Mouse (Mus musculus) heart, postnatal 36 days (tissue): ENCODE measurements around the gene Rint1. TPM values are rescaled to one million over a fixed set of nuclear protein-coding genes. Genes with fewer than 3 reads are reported as not detected.
A peak's percentile ranks its signal among the peaks of the same experiment; 100 is the strongest.

ENCODE experiments used
- DNase-seq, 2 experiments: peaks; one replicate each; pipeline ENCODE4 v3.0.0; 2021 to 2022
- intact Hi-C: fragments of 180-260 bp; cut with DNase I; formaldehyde crosslinking; loops from one replicate; pipeline ENCODE4 v1.15.1; 2025
- total RNA-seq, 2 experiments: library from RNA; stranded (reverse); gene quantifications; 2 replicates each; pipeline ENCODE4 v1.2.3; 2021

Rint1 gene
- 10 to 100 TPM; 12.4 to 13.7 TPM for total RNA-seq

DNA sequence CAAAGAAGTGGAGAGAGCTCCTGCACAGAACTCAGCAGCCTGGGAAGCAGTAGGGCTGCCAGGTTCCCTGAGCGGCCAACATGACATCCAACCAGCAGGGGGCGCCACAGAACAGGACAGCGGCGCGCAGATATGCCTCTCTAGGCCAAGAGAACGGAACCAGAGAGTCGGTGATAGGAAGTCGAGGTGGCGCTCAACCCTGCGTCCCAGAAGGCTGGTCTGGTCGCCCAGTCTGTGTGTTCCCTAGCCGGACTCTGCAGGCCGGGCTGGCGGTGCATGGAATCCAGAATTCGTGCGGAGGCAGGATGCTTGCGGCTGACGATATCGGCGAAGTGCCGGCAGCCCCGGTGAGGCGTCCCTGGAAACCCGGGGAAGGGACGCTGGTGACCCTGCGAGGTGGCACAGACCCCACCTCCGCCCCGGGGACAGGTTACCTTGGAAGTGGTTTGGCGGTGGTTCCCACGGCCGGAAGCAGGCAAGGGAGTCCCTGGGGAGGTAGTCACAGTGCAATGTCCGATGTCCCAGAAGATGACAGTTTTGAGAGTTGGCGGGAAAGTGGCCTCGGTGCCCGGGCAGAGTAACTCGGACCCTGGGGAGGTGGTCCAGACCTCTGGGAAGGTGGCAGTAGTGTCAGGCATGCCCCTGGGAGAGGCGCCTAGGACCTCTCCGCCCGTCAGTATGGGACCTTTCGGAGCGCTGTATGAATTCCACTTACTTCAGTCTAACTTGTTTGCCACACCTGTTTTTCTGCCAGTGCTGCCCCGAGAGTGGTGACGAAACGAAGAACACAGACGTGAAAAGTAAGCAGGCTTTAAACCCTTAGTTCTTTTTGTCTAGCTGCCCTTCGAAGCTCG lies at the start of gene Rint1:
Rint1 (plus strand) TSS at position 176 of the 854 bp plus-strand sequence.
- intact Hi-C loops, result loop anchor here (10.0 kb wide), 1 partner anchor 1243 kb away; no protein-coding TSS in a partner anchor
- peak; percentile 97 to 99 for DNase-seq

DNA sequence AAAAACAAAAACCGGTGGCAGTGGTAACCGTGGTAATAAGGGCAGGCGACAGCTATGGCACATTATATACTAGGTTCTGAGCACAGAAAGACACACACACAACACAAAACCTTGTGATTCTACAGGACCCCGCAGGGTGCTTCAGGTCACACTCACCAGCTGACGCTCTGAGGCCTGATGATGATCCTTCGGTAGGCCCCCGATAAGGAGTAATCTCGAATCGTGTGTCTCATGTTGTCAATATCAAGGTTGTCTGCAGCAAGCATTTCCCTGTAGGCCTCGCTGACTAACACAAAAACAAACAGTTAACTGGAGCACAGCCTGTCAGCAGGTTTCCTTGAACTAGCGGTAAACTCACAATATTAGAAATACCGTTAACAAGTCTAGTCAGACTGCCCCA lies 44.2 kb upstream of the Rint1 start:
- intact Hi-C loops, result no loop called here

DNA sequence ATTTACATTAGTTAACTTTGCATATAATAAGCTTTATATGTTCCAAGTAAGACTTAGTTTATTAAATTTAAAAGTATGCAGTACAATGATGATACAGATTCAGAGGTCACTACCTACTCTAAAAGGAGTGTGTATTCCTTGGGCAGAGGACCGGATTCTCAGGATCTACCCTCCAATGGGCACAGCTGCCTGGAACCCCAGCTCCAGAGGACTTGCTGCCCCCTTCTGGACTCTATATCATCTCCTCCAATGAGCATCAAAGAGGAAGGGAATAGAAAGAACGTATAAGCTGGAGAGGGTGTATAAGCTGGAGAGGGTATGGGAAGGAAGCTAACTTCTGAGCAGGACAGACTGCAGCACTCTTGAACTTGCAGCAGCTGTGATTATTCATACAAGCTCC lies 37.6 kb upstream of the Rint1 start:
- DNase-seq, result no peak
- intact Hi-C loops, result loop anchor here (10.0 kb wide), 1 partner anchor 365 kb away; no protein-coding TSS in a partner anchor

More for the DNA sequence above, 44.2 kb upstream of the Rint1 start:
- no peak for DNase-seq

DNA sequence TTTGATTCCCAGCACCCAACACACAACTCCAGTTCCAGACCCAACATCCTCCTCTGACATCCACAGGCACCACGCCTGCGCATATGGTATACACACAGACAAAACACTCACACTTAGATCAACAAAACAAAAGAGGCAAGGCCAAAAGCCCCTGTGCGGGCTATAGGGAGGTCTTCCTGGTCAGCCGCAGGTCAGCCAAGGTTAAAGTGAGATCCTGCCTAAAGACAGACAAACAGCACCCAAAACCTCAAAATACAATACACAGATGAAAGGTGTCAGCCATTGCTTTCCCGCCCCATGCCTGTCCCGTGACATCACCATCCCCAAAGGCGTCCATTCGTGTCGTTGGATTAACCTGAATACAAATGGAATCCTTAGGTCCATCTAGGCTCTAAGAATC lies 31.9 kb upstream of the Rint1 start:
- intact Hi-C loops, result loop anchor here (5.0 to 10.0 kb wide), 2 partner anchors 83 to 371 kb away; no protein-coding TSS in a partner anchor

DNA sequence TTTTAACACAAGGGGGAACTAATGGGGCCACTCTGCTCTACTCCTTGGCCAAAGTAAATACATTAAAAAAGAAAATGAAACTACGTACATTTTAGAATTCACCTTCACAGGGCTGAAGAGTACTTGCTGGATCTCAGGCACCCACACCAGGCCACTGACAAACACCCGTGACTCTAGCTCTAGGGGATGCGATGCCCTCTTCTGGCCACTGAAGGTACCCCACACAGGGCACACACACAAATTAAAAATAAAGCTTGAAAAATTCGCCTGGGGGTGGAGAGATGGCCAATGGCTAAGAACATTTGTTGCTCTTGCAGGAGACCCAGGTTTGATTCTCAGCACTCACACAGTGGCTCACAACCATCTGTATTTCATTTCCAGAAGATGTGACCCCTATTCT lies 31.1 kb upstream of the Rint1 start:
- DNase-seq, result no peak
- intact Hi-C loops, result loop anchor here (5.0 to 10.0 kb wide), 2 partner anchors 84 to 372 kb away; no protein-coding TSS in a partner anchor

More for the DNA sequence above, 31.9 kb upstream of the Rint1 start:
- no peak for DNase-seq

DNA sequence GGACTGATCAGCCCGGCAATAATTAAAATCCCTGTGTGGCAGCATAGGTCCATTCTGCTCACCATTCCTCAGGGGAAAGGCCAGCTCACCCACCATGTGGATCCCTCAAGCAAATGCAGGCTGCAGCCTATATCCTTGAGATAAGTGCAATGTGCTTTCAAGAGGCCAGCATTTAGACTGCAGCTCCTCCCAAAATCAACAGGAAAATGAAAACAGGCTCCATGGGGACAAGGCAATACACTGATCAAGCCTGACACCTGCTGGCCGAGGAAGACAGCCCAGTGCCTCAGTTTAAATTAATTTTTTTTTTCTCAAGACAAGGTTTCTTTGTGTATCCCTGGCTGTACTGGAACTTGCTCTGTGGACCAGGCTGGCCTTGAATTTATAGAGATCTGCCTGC lies 28.9 kb upstream of the Rint1 start:
- peak; percentile 36 to 52 for DNase-seq
- intact Hi-C loops, result loop anchor here (5.0 to 10.0 kb wide), 2 partner anchors 86 to 374 kb away; no protein-coding TSS in a partner anchor

DNA sequence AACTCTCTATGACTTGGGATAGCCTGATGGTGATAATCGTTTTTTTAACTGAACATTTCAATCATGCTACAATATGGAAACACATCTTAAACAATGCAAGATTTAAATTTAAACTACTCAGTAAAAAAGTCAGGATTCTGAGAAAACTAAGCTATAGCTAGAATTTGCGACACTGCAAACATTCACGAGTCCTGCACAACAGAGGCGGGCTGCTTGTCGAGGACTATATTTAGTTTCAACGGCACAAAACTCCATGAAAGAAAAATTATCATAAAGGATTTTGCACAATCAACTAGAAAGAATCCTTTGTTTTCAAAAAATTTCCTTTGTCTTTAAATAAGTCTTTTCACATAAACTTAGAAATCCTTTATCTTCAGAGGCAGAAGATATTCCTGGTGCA lies 25.0 kb upstream of the Rint1 start:
- no peak for DNase-seq
- intact Hi-C loops, result no loop called here

DNA sequence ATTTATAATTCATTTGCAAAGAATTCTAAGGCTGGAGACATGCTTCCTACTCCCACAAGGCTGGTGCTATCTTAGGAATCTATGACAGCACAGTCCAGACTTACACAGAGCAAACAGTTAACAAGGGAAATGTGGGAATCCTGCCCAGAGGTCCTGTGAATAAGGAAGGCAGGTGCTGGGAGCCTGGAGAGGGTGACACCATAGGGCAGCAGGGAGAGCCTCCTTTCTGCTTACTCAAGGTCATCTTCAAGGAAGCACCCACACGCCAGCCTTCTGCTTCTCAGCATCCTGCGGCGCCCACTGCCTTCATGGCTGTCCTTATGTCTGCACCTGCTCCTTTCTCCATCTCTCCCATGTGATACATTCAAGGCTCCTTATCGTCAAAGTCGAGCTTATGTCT lies 23.0 kb upstream of the Rint1 start:
- intact Hi-C loops, result no loop called here
- DNase-seq, result no peak

DNA sequence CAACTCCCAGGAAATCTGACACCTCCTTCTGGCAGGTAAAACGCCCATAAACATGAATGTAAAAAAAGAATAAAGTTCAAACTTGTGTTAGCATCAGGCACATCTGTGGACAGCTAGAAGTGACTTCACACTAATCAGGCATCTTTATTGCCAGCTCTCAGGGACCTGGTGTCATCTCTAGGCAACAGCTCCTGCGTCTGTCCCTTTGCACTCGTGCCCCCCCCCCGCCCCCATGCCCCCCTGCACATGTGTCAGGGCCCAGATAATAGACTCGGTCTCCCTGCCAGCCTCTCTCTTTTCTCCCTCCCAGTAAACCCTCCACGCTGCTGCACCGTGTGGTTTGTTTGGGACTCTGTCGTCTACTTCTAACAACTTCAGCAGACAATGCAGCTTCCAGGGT lies 16.4 kb upstream of the Rint1 start:
- intact Hi-C loops, result no loop called here
- no peak for DNase-seq

DNA sequence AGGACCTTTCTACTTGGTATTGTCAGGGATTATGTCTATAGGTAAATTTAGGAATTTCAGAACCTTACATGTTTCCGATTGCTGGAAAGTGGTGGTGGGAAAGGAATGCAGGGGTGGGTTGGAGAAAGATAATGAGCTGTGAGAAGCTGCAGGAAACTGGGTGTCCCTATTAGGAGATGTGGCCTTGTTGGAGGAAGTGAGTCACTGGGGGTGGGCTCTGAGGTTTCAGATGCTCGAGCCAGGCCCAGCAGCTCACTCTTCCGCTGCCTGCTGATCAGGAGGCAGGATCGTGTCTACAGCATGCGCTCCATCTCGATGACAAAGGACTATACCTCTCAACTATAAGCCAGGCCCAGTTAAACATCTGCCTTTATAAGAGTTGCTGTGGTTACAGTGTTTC lies 13.3 kb upstream of the Rint1 start:
- no peak for DNase-seq
- intact Hi-C loops, result no loop called here

DNA sequence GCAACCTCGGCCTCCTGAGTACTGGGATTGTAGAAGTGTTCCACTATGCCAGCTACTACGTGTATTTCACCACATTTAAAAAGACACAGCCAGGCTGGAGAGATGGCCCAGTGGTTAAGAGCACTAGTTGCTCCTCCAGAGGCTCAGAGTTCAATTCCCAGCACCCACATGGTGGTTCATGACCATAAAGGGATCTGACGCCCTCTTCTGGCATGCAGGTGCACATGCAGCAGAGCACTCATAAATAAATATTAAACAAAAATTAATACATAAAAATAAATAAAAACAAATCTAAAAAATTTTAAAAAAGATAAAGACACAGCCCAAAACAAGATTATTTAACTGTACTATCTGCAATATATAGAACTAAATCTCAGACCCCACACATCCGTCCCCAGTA lies 7.0 kb upstream of the Rint1 start:
- intact Hi-C loops, result loop anchor here (10.0 kb wide), 1 partner anchor 1236 kb away; no protein-coding TSS in a partner anchor
- no peak for DNase-seq

DNA sequence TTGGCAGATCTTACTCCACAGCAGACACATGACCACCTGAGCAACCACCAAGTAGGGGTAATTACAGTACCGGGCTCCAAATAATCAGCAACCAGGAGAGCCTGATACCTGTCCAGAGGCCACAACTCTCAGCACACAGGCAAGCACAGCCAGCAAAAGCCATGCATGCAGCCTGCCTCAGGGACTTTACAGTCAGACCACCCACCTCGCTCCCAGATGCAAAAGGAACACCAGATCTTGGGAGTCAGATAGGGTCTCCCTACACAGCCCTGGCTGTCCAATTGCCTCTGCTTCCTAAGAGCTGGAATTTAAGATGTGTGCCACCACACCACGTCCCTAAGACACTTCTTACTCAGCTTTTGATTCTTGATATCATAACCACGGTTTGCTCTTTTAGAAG lies 6.3 kb upstream of the Rint1 start:
- no peak for DNase-seq
- intact Hi-C loops, result loop anchor here (10.0 kb wide), 1 partner anchor 1236 kb away; no protein-coding TSS in a partner anchor

DNA sequence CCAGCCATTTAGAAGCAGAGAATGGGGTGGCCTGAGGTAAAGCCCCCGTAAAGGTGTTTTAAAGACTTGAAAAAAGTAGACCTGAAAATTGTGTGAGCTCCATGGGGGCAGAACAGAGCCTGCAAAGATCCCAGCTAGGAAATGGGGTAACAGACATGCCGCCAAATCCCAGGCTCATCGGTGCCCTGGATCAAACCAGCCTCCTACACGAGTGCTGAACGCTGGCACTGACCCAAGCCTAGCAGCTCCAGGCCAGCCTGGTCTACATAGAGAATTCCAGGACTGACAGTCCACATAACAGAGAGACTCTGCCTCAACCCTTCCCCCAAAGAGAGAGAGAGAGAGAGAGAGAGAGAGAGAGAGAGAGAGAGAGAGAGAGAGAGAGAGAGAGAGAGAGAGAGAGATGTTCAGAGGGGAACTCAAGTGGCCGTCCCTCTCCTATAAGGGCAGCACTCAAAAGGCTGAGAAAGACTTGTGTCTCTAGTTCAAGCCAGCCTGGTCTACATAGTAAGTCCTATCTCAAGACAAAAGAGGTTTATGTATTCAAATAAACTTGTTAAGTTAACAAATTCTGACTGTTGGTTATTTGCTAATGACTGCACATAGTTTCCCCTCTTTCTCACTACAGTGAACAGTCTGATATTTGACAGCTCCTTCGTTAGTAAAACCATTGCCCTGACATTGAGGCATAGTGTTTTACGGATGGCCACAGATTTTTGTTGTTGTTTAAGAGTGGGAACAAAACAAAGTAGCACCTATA lies 5.3 kb upstream of the Rint1 start:
- DNase-seq, result no peak
- intact Hi-C loops, result loop anchor here (10.0 kb wide), 1 partner anchor 1237 kb away; no protein-coding TSS in a partner anchor

DNA sequence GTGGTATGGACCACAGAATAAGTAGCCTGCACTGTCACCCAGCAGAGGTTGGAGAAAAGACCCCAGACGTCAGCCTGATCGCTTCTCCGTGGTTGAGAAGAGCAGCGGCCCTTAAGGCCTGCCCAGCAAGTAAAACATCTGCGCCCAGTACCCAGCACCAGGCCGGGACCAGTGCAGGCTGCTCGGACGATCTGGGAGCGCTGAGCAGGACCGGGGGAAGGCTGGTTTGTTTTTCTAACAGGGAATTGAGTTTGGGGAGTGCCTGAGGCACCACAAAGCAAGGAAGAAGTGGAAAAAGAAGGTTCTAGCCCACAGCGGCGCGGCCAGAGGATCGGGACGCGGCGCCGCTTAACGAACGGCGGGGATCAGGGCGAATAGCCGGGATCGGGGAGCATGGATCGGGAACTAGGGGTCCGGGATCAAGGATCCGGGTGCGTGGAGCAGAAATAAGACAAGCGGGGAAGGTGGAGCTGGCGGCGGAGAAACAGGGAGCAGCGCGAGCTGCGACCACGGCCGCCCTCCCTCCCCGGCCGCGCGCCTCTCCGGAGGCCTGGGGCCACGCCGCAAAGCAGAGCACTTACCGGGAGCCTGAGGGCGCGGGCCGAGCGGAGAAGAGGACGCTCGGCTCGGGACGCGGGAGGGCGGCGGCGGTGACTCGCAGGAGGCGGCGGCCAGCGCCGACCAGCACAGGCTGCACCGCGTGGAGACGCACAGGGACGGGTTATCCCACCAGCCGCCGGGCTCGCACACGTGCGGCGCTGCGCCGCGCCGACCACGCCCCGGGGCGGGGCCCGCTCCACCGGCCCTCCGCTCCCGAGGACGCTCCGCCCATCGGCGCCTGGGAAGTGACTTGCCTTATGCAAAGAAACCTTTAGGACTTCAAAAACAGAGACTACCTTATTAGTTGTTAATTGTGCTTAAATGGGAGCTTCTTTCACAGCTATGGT lies 4.3 kb upstream of the Rint1 start, which contains the start of gene Pus7:
Pus7 (minus strand) TSS at position 781 of the 947 bp plus-strand sequence.
- intact Hi-C loops, result loop anchor here (10.0 kb wide), 1 partner anchor 1238 kb away; no protein-coding TSS in a partner anchor
- peak; percentile 82 to 83 for DNase-seq

DNA sequence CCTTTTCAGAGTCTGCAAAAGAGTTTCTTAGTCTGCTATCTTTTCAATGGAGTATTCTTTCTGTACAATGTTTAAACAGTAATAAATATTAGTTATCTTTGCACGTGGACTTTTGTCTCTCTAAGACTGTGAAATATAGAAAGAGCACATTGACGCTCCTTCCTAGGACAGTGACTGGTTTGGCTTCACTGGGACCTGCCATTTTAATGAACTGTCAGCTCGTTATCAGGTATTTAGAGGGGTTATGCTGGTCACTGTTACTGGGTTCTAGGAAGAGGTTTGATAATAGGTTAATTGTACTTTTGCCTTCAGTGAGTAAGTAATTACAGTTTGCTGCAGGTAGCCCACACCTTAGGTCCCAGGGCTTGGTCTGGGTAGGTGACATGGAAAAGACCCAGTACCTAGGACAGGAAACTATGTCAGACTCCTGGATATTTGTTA lies 899 bp downstream of the Rint1 start:
- intact Hi-C loops, result loop anchor here (10.0 kb wide), 1 partner anchor 1244 kb away; no protein-coding TSS in a partner anchor
- DNase-seq, result no peak

DNA sequence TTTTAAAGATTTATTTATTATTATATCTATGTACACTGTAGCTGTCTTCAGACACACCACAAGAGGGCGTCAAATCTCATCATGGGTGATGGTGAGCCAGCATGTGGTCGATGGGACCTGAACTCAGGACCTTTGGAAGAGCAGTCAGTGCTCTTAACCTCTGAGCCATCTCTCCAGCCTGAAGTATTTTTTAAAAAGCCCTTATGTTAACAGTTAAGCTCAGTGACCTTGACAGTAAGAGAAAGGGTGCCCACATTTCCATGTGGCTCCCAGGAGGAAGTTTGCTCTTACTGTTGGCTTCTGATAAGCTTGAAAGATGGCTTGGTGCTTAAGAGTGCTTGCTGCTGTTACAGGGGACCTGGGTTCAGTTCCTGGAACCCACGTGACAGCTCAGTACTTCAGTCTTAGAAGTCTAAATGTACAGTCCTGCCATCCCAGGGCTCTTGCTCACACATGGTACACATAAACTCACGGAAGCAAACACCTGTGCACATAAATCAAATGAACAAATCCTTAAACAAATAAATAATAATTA lies 1.6 kb downstream of the Rint1 start:
- DNase-seq, result no peak
- intact Hi-C loops, result loop anchor here (10.0 kb wide), 1 partner anchor 1244 kb away; no protein-coding TSS in a partner anchor

DNA sequence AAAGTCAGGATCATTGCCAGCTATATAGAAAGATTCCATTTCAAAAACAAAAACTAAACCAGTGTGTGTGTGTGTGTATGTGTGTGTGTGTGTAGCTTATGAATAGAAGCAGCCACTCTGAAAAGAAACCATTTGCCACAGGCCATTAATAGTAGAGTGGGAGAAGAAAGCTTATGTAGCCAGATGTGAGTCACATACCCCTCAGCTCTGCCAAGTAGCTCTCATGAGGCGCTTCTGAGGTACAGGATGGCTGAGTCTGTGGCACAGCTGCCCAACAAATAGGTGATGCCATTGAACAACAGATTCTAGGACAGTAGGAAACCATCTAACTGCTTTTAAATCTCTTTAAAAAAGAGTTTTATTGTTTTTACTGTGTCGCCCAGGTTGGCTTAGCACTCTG lies 5.2 kb downstream of the Rint1 start:
- intact Hi-C loops, result no loop called here
- DNase-seq, result no peak

DNA sequence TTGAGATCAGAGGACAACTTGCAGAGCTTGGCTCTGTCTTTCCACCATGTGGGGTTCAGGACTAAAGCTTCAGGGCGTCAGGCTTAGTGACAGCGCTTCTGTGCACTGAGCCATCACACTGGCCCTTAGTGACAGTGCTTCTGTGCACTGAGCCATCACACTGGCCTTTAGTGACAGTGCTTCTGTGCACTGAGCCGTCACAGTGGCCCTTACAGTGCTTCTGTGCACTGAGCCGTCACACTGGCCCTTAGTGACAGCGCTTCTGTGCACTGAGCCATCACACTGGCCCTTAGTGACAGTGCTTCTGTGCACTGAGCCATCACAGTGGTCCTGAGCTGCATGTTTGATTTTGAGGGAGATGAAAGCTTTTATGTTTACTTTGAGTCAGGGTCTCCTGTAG lies 27.3 kb downstream of the Rint1 start:
- no peak for DNase-seq
- intact Hi-C loops, result no loop called here

DNA sequence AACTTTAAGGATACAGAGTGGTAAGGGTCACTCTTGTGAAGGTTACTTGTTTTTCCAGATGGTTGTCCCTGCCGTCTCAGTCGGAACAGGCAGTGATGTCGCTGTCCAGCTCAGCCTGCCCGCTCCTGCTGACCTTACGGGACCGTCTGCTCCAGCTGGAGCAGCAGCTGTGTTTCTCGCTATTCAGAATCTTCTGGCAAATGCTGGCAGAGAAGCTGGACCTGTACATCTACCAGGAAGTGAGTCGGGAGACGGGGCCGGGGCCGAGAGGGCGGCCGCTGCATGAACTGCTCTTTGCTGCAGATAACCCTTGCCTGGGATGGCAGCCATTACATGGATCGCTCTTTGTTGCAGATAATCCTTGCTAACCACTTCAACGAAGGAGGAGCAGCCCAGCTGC lies 29.2 kb downstream of the Rint1 start:
- intact Hi-C loops, result no loop called here
- no peak for DNase-seq
